Mouse (Mus musculus): ENCODE measurements at regions not wholly inside any gene's neighbourhood (a gene's known extent, or its start where the extent isn't known, plus 50 kb on each side); places are given as distances from the start of the nearest gene placed in this dataset.

- TF ChIP-seq CTCF (IDR thresholded peaks at IDR 0.05; ENCODE audit: low read depth) (no peak), EP300 (IDR thresholded peaks at IDR 0.05; ENCODE audit: low read depth) (no peak)
Observed at GRCm38 (mm10) chr7:145051616-145052015, 111.9 kb upstream of the Ccnd1 start.

Data from liver, postnatal 0 days (tissue).